Mouse (Mus musculus) thymus, adult 2 months (tissue): ENCODE data around the gene Armc9.

Experiments
- CTCF ChIP-seq: fragments of 200-500 bp; IDR thresholded peaks from 2 replicates; pipeline ENCODE4 v1.5.1; 2012; ENCODE audit warnings: mild to moderate bottlenecking, control low read depth, low read length, moderate library complexity, borderline replicate concordance; ENCODE audit not compliant: control insufficient read depth, poor library complexity, insufficient read depth; ENCODE audit errors: extremely low read depth
- POLR2A ChIP-seq: fragments of 200-500 bp; IDR thresholded peaks from 2 replicates; pipeline ENCODE4 v1.6.1; 2012; ENCODE audit warnings: mild to moderate bottlenecking, low read length, control low read depth, moderate library complexity; ENCODE audit not compliant: control insufficient read depth, poor library complexity, insufficient read depth; ENCODE audit errors: extremely low read depth

- TF ChIP-seq CTCF (no peak), POLR2A (no peak)
Observed at GRCm38 (mm10) chr1:86148161-86148560, 6.4 kb upstream of the Armc9 start.
